Mouse (Mus musculus) G1E (cell line): ENCODE results near the gene Tnni1. TPM values are rescaled to one million over a fixed set of nuclear protein-coding genes. Genes with fewer than 3 reads are reported as not detected.

Experiments used
- ATAC-seq: 2 replicates; pipeline ENCODE4 v1.8.0; 2016; ENCODE audit warnings: mild to moderate bottlenecking; ENCODE audit not compliant: insufficient number of reproducible peaks, poor library complexity, low FRiP score, severe bottlenecking; ENCODE audit errors: extremely low read depth
- DNase-seq: peaks from one replicate; pipeline ENCODE4 v3.0.0; 2012; ENCODE audit warnings: low spot score
- H3K27me3 ChIP-seq: 2 replicates; pipeline ENCODE4 v1.6.1; 2012; ENCODE audit warnings: mild to moderate bottlenecking, low read length, inconsistent platforms; ENCODE audit not compliant: insufficient read depth
- H3K36me3 ChIP-seq: replicated peaks from 2 replicates; pipeline ENCODE3; 2012; ENCODE audit warnings: mild to moderate bottlenecking, inconsistent platforms
- H3K4me1 ChIP-seq: 2 replicates; pipeline ENCODE4 v1.6.1; 2012; ENCODE audit warnings: low read depth, low read length, inconsistent platforms, mixed read lengths; ENCODE audit not compliant: insufficient read depth
- H3K4me3 ChIP-seq: 2 replicates; pipeline ENCODE4 v1.5.1; 2012; ENCODE audit warnings: low read depth, mild to moderate bottlenecking, inconsistent platforms, low read length, moderate library complexity, mixed read lengths
- H3K9me3 ChIP-seq: replicated peaks from 2 replicates; pipeline ENCODE4 v1.6.1; 2012; ENCODE audit warnings: inconsistent platforms
- CTCF ChIP-seq: IDR thresholded peaks from 2 replicates; pipeline ENCODE4 v1.5.1; 2012; ENCODE audit warnings: low read depth, low read length, inconsistent platforms, mixed read lengths
- GATA1 ChIP-seq: IDR thresholded peaks from 2 replicates; pipeline ENCODE4 v1.6.1; 2012; ENCODE audit warnings: borderline replicate concordance, low read length, inconsistent platforms, mixed read lengths
- GATA2 ChIP-seq: IDR thresholded peaks from 2 replicates; pipeline ENCODE4 v1.6.1; 2012; ENCODE audit warnings: low read depth, low read length, inconsistent platforms, borderline replicate concordance
- POLR2AphosphoS5 ChIP-seq: IDR thresholded peaks from 2 replicates; pipeline ENCODE4 v1.6.1; 2012; ENCODE audit warnings: low read depth, low read length, inconsistent platforms; ENCODE audit not compliant: insufficient replicate concordance
- TAL1 ChIP-seq: conservative IDR thresholded peaks from 2 replicates; pipeline ENCODE4 v1.6.1; 2012; ENCODE audit warnings: low read depth, low read length, inconsistent platforms, mixed read lengths
- polyA plus RNA-seq: library from polyadenylated mRNA; stranded (reverse); fragments of >175 nt; gene quantifications from 2 replicates; pipeline ENCODE4 v1.2.3, GENCODE M21; 2012
- total RNA-seq, 2 experiments: library from RNA; stranded (forward) in 1 of 2; stranded (reverse) in 1 of 2; fragments of 200-1000 nt in 1 of 2; fragments of >200 nt in 1 of 2; fragmentation: Nextera tagmentation in 1 of 2; gene quantifications; 2 replicates each; pipeline ENCODE4 v1.2.3; 2014 to 2017

Tnni1 gene
- total and polyA plus RNA-seq, 3 experiments: 0.04 to 0.11 TPM; not detected in 1

- H3K9me3 ChIP-seq: no peaks in the 10 kb centered on the region
- DNase-seq (no peak), ATAC-seq (no peak)
- H3K4me1 ChIP-seq: no peaks in the 10 kb centered on the region
- no peak overlapping the region for H3K4me3 ChIP-seq
- H3K36me3 ChIP-seq: no peaks in the 10 kb centered on the region
- H3K27me3 ChIP-seq: peaks cover 25% of the 10 kb centered on the region; the same call in 1 of the 2 replicates
- no peak for TF ChIP-seq GATA2
- TF ChIP-seq CTCF: no peak
- TF ChIP-seq GATA1: no peak
- TF ChIP-seq TAL1: no peak
- no peak for TF ChIP-seq POLR2AphosphoS5
Observed at GRCm38 (mm10) chr1:135799109-135799627, 19.9 kb downstream of the Tnni1 start.

GRCm38 (mm10) chr1:135800192-135800950, 21.1 kb downstream of the Tnni1 start:
- no peaks in the 10 kb centered on the region for H3K9me3 ChIP-seq
- H3K4me1 ChIP-seq: no peaks in the 10 kb centered on the region
- H3K4me3 ChIP-seq: no peak overlapping the region
- peaks cover 23% of the 10 kb centered on the region; the same call in 1 of the 2 replicates for H3K27me3 ChIP-seq
- H3K36me3 ChIP-seq: no peaks in the 10 kb centered on the region
- TF ChIP-seq CTCF: no peak
- TF ChIP-seq POLR2AphosphoS5: no peak
- no peak for TF ChIP-seq GATA1
- TF ChIP-seq GATA2: no peak
- no peak for TF ChIP-seq TAL1
- DNase-seq (no peak), ATAC-seq (no peak)

- no peak for DNase-seq
- H3K4me3 ChIP-seq: no peak overlapping the region
- H3K4me1 ChIP-seq: no peaks in the 10 kb centered on the region
- H3K27me3 ChIP-seq: peaks cover 34% of the 10 kb centered on the region
- no peak for ATAC-seq
- no peaks in the 10 kb centered on the region for H3K36me3 ChIP-seq
- no peaks in the 10 kb centered on the region for H3K9me3 ChIP-seq
- no peak for TF ChIP-seq POLR2AphosphoS5
- no peak for TF ChIP-seq TAL1
Observed at GRCm38 (mm10) chr1:135807546-135807945, 28.3 kb downstream of the Tnni1 start.

GRCm38 (mm10) chr1:135810180-135810579, 30.9 kb downstream of the Tnni1 start:
- TF ChIP-seq TAL1: no peak
- TF ChIP-seq CTCF: no peak
- no peak for TF ChIP-seq GATA1
- no peak for TF ChIP-seq POLR2AphosphoS5
- TF ChIP-seq GATA2: no peak
- ATAC-seq: no peak
- H3K4me1 ChIP-seq: no peaks in the 10 kb centered on the region
- H3K4me3 ChIP-seq: no peak overlapping the region
- H3K27me3 ChIP-seq: peaks cover 52% of the 10 kb centered on the region
- no peaks in the 10 kb centered on the region for H3K36me3 ChIP-seq
- H3K9me3 ChIP-seq: no peaks in the 10 kb centered on the region
- DNase-seq: no peak

GRCm38 (mm10) chr1:135811016-135811646, 31.9 kb downstream of the Tnni1 start:
- H3K4me1 ChIP-seq: no peaks in the 10 kb centered on the region
- H3K9me3 ChIP-seq: no peaks in the 10 kb centered on the region
- ATAC-seq (peak; percentile 66; the same call in 1 of the 2 replicates), DNase-seq (peak; percentile 80)
- peaks cover 49% of the 10 kb centered on the region for H3K27me3 ChIP-seq
- TF ChIP-seq TAL1 (no peak), POLR2AphosphoS5 (no peak), CTCF (peak; percentile 100)
- H3K4me3 ChIP-seq: no peak overlapping the region
- no peaks in the 10 kb centered on the region for H3K36me3 ChIP-seq

- H3K9me3 ChIP-seq: no peaks in the 10 kb centered on the region
- no peak for DNase-seq
- no peaks in the 10 kb centered on the region for H3K36me3 ChIP-seq
- TF ChIP-seq TAL1 (no peak), CTCF (no peak), POLR2AphosphoS5 (no peak), GATA2 (no peak), GATA1 (no peak)
- no peaks in the 10 kb centered on the region for H3K4me1 ChIP-seq
- peaks cover 48% of the 10 kb centered on the region for H3K27me3 ChIP-seq
- ATAC-seq: no peak
- no peak overlapping the region for H3K4me3 ChIP-seq
Observed at GRCm38 (mm10) chr1:135812205-135812604, 33.0 kb downstream of the Tnni1 start.
